Mouse (Mus musculus): Measurements from ENCODE around the gene Mpnd.
A peak's percentile ranks its signal among the peaks of the same experiment; 100 is the strongest.

GRCm38 (mm10) chr17:56009088-56009961 lies 3.8 kb downstream of the Mpnd start:
- TF ChIP-seq CTCF (IDR thresholded peaks at IDR 0.05; ENCODE audit: control insufficient read depth, insufficient read depth, low read length), result peak; percentile 16; the same call in 1 of the 2 replicates
- peak; percentile 89; the same call in 1 of the 2 replicates for TF ChIP-seq POLR2A (IDR thresholded peaks at IDR 0.05; ENCODE audit: borderline replicate concordance, control insufficient read depth, low read depth, low read length)
